Mouse (Mus musculus): Measurements from ENCODE around the gene AC109138.7. TPM values are rescaled to one million over a fixed set of nuclear protein-coding genes. Genes with fewer than 3 reads are reported as not detected.
A peak's percentile ranks its signal among the peaks of the same experiment; 100 is the strongest.

The AC109138.7 gene
- polyA plus RNA-seq, 1 experiment, result not detected

DNA sequence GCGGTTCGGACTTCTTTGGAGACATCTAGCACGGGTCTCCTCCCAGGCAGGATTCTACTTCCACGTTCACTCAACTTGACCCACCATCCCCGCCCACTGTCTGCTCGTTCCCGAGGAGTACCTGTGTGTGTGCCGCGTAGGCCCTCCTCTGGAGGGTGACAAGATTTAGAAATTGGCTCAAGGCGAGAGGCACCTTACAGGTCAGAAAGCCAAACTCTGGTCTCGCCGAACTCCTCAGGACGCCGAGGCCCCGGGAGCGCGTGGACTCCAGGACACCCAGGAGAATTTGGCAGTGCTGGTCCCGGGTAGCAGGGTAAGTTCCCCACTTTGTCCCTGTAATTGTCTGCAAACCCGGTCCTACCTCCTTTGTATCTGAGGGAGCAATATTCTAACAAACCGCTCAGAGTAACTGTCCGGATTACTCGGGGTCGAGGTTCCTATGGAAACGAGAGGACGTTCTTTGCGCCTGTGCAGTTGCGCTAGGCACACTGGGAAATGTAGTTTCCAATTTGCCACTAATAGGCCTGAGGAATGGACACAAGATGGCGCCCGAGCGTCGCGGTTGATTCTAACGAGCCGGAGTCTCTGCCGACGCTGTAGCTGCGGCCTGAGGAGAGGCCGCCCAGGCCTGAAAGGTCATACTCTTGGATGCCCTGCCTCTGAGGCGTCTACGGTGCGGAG, 43.2 kb downstream of the AC109138.7 start:
- WGBS, result under 1% methylated on average over 41 of the region's 41 CpGs
- Histone ChIP-seq H3K4me1 (ENCODE audit: control insufficient read depth, insufficient read depth, insufficient read length) (peaks cover 4% of the 10 kb centered on the region; the same call in 1 of the 2 replicates), H3K27ac (ENCODE audit: insufficient read depth, low read length) (no peak overlapping the region), H3K27me3 (ENCODE audit: control insufficient read depth, insufficient read depth, low read length) (no peaks in the 10 kb centered on the region), H3K36me3 (ENCODE audit: control insufficient read depth, insufficient read depth, low read length) (no peaks in the 10 kb centered on the region), H3K4me3 (ENCODE audit: extremely low read depth, insufficient read depth, insufficient read length) (peak overlapping the region; percentile 62)
- TF ChIP-seq POLR2A (IDR thresholded peaks at IDR 0.05; ENCODE audit: low read depth, low read length) (no peak), CTCF (IDR thresholded peaks at IDR 0.05; ENCODE audit: extremely low read depth, insufficient read depth, insufficient read length, insufficient replicate concordance) (peak; percentile 97)
- DNase-seq (ENCODE audit: low read depth in 1 of 2, low spot score in 2 of 2), result peak; percentile 85 to 89

DNA sequence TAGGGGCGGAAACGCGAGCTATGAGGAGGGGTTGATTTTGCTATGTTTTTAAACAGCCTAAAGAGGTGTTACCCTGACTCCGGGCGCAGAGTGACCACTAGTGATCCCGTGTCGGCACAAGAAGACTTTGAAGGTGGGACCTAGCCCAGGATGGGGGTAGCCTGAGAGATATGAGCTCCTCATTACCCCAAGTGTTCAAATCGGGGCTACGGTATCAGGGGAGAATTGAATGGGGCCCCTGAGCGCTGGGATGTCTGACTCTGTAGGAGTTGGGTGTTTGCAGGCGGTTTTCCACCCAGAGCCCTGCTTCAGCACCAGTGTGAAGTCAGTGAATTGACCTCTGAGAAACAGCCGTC, 43.7 kb downstream of the AC109138.7 start:
- DNase-seq (ENCODE audit: low read depth in 1 of 2, low spot score in 2 of 2), result no peak
- 54% methylated on average over 12 of the region's 12 CpGs for WGBS
- H3K27ac ChIP-seq (ENCODE audit: insufficient read depth, low read length), result no peak overlapping the region
- H3K36me3 ChIP-seq (ENCODE audit: control insufficient read depth, insufficient read depth, low read length), result no peaks in the 10 kb centered on the region
- peaks cover 5% of the 10 kb centered on the region; the same call in 1 of the 2 replicates for H3K4me1 ChIP-seq (ENCODE audit: control insufficient read depth, insufficient read depth, insufficient read length)
- no peak overlapping the region for H3K4me3 ChIP-seq (ENCODE audit: extremely low read depth, insufficient read depth, insufficient read length)
- TF ChIP-seq CTCF (IDR thresholded peaks at IDR 0.05; ENCODE audit: extremely low read depth, insufficient read depth, insufficient read length, insufficient replicate concordance) (no peak), POLR2A (IDR thresholded peaks at IDR 0.05; ENCODE audit: low read depth, low read length) (no peak)
- no peaks in the 10 kb centered on the region for H3K27me3 ChIP-seq (ENCODE audit: control insufficient read depth, insufficient read depth, low read length)

DNA sequence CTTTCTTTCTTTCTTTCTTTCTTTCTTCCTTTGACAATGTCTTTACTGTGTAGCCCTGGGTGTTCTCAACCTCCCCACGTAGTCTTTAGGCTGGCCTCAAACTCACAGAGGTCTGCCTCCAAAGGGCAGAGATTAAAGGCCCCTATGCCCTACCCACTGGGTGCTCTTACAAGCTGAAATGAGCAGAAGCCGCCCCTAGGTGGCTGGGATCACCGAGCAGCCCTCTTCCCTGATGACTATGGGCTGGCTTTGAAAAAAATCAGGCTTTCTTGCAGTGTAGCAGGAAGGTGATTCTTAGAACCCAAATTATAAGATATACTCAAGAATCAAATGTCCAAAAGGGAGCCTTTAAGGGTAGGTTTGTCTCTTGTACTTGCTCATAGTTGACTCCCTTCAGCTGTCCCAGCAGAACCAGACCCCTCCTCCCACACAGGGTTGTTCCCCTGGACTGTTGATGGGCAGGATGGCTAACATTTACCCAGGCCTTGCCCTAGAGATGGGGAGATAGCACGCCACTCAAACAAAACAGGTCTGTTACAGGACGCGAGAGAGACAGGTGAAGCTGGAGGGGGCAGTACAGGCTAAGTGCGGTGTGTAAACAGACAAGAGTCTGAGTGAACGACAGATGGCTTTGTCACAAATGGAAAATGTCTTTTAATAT, 47.0 kb downstream of the AC109138.7 start:
- Histone ChIP-seq H3K27me3 (ENCODE audit: control insufficient read depth, insufficient read depth, low read length) (no peaks in the 10 kb centered on the region), H3K27ac (ENCODE audit: insufficient read depth, low read length) (no peak overlapping the region), H3K36me3 (ENCODE audit: control insufficient read depth, insufficient read depth, low read length) (no peaks in the 10 kb centered on the region), H3K4me1 (ENCODE audit: control insufficient read depth, insufficient read depth, insufficient read length) (peaks cover 7% of the 10 kb centered on the region; the same call in 1 of the 2 replicates), H3K4me3 (ENCODE audit: extremely low read depth, insufficient read depth, insufficient read length) (no peak overlapping the region)
- TF ChIP-seq CTCF (IDR thresholded peaks at IDR 0.05; ENCODE audit: extremely low read depth, insufficient read depth, insufficient read length, insufficient replicate concordance) (peak; percentile 21; the same call in 1 of the 2 replicates), POLR2A (IDR thresholded peaks at IDR 0.05; ENCODE audit: low read depth, low read length) (no peak)
- WGBS, result 60% methylated on average over 8 of the region's 8 CpGs
- no peak for DNase-seq (ENCODE audit: low read depth in 1 of 2, low spot score in 2 of 2)

DNA sequence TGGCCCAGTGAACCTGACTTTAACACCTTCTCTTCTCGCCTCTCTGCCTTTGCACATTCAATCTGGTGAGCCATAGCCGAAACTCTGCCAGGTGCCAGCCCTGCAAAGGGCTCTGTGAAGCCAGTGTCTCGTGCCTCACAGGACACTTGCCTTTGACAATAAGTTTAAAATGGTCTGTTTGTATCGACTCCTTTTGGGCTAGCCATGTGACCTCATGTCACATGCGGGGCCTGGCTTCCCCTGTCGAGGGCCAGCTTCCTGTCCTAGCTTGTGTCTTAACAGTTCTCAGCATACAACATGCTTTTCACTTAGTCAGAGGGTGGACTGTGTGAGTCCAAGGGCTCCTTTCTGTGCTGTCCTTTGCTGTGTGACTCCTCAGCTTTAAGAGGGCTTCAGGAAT, 48.6 kb downstream of the AC109138.7 start:
- WGBS, result 44% methylated on average over 6 of the region's 6 CpGs
- Histone ChIP-seq H3K27me3 (ENCODE audit: control insufficient read depth, insufficient read depth, low read length) (no peaks in the 10 kb centered on the region), H3K27ac (ENCODE audit: insufficient read depth, low read length) (no peak overlapping the region), H3K4me1 (ENCODE audit: control insufficient read depth, insufficient read depth, insufficient read length) (peaks cover 5% of the 10 kb centered on the region; the same call in 1 of the 2 replicates), H3K4me3 (ENCODE audit: extremely low read depth, insufficient read depth, insufficient read length) (no peak overlapping the region), H3K36me3 (ENCODE audit: control insufficient read depth, insufficient read depth, low read length) (no peaks in the 10 kb centered on the region)
- DNase-seq (ENCODE audit: low read depth in 1 of 2, low spot score in 2 of 2), result no peak
- no peak for TF ChIP-seq CTCF (IDR thresholded peaks at IDR 0.05; ENCODE audit: extremely low read depth, insufficient read depth, insufficient read length, insufficient replicate concordance)
- TF ChIP-seq POLR2A (IDR thresholded peaks at IDR 0.05; ENCODE audit: low read depth, low read length), result no peak

DNA sequence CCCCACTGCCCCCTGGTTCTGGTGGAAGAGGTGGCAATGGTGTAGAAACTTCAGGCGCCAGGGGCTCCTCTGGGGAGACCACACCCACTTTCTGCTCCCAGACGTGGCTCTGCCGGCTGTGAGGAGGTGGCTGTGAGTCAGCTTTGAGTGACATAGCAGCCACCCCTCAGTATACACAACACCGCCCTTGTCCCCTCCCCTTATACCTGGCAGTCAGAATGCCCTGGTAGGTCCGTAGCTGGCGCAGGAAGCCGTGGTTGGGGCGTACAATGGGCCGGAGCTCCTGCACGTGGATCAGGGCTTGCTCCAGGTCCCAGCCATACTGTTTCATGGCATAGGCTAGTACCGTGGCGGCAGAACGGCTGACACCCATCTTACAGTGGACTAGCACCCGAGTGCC, 49.5 kb downstream of the AC109138.7 start:
- TF ChIP-seq POLR2A (IDR thresholded peaks at IDR 0.05; ENCODE audit: low read depth, low read length) (no peak), CTCF (IDR thresholded peaks at IDR 0.05; ENCODE audit: extremely low read depth, insufficient read depth, insufficient read length, insufficient replicate concordance) (no peak)
- WGBS, result 72% methylated on average over 14 of the region's 14 CpGs

DNA sequence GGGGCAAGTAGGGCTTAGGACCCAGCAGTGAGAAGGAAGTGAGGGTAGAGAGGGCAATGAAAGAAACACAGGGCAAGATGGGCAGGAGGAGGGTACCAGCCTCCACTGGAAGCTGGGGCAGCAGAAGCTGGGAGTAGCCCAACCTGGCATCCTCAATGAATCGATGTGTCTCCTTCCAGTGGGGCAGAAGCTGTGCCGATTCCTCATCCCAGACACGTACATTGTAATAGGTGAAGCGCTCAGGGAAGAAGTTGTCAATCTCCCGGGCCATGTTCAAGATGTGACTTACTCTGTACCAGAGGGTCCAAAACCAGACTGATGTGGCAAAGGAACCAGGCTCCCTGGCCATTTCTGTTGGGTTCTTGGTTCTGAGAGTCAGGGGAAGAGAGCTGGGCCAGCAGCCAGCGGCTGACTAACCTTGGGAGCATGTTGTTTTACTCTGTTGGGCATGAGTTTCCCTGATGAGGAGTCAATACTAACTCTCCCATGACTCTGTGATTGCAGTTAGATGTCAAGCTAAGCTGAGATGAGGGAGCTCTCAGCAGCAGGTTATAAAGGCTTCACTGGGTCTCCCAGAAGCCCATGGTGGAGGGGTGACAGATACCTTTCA, 50.1 kb downstream of the AC109138.7 start:
- Histone ChIP-seq H3K27me3 (ENCODE audit: control insufficient read depth, insufficient read depth, low read length) (no peaks in the 10 kb centered on the region), H3K36me3 (ENCODE audit: control insufficient read depth, insufficient read depth, low read length) (no peaks in the 10 kb centered on the region), H3K27ac (ENCODE audit: insufficient read depth, low read length) (no peak overlapping the region), H3K4me1 (ENCODE audit: control insufficient read depth, insufficient read depth, insufficient read length) (peaks cover 15% of the 10 kb centered on the region; the same call in 1 of the 2 replicates), H3K4me3 (ENCODE audit: extremely low read depth, insufficient read depth, insufficient read length) (no peak overlapping the region)
- DNase-seq (ENCODE audit: low read depth in 1 of 2, low spot score in 2 of 2), result no peak
- TF ChIP-seq CTCF (IDR thresholded peaks at IDR 0.05; ENCODE audit: extremely low read depth, insufficient read depth, insufficient read length, insufficient replicate concordance), result no peak
- no peak for TF ChIP-seq POLR2A (IDR thresholded peaks at IDR 0.05; ENCODE audit: low read depth, low read length)
- WGBS, result 94% methylated on average over 6 of the region's 6 CpGs

More for the DNA sequence above, 49.5 kb downstream of the AC109138.7 start:
- H3K4me3 ChIP-seq (ENCODE audit: extremely low read depth, insufficient read depth, insufficient read length), result no peak overlapping the region
- H3K27ac ChIP-seq (ENCODE audit: insufficient read depth, low read length), result no peak overlapping the region
- no peak for DNase-seq (ENCODE audit: low read depth in 1 of 2, low spot score in 2 of 2)
- no peaks in the 10 kb centered on the region for H3K36me3 ChIP-seq (ENCODE audit: control insufficient read depth, insufficient read depth, low read length)
- peaks cover 10% of the 10 kb centered on the region; the same call in 1 of the 2 replicates for H3K4me1 ChIP-seq (ENCODE audit: control insufficient read depth, insufficient read depth, insufficient read length)
- no peaks in the 10 kb centered on the region for H3K27me3 ChIP-seq (ENCODE audit: control insufficient read depth, insufficient read depth, low read length)

All from spleen, adult 2 months (tissue).